Mouse (Mus musculus) G1E (cell line): Measurements from ENCODE around the gene Abca4. TPM values are rescaled to one million over a fixed set of nuclear protein-coding genes. Genes with fewer than 3 reads are reported as not detected.

Experiments
- ATAC-seq: 2 replicates; pipeline ENCODE4 v1.8.0; 2016; ENCODE audit warnings: mild to moderate bottlenecking; ENCODE audit not compliant: insufficient number of reproducible peaks, poor library complexity, low FRiP score, severe bottlenecking; ENCODE audit errors: extremely low read depth
- DNase-seq: peaks from one replicate; pipeline ENCODE4 v3.0.0; 2012; ENCODE audit warnings: low spot score
- H3K27me3 ChIP-seq: 2 replicates; pipeline ENCODE4 v1.6.1; 2012; ENCODE audit warnings: mild to moderate bottlenecking, low read length, inconsistent platforms; ENCODE audit not compliant: insufficient read depth
- H3K36me3 ChIP-seq: replicated peaks from 2 replicates; pipeline ENCODE3; 2012; ENCODE audit warnings: mild to moderate bottlenecking, inconsistent platforms
- H3K4me1 ChIP-seq: 2 replicates; pipeline ENCODE4 v1.6.1; 2012; ENCODE audit warnings: low read depth, low read length, inconsistent platforms, mixed read lengths; ENCODE audit not compliant: insufficient read depth
- H3K4me3 ChIP-seq: 2 replicates; pipeline ENCODE4 v1.5.1; 2012; ENCODE audit warnings: low read depth, mild to moderate bottlenecking, inconsistent platforms, low read length, moderate library complexity, mixed read lengths
- H3K9me3 ChIP-seq: replicated peaks from 2 replicates; pipeline ENCODE4 v1.6.1; 2012; ENCODE audit warnings: inconsistent platforms
- CTCF ChIP-seq: IDR thresholded peaks from 2 replicates; pipeline ENCODE4 v1.5.1; 2012; ENCODE audit warnings: low read depth, low read length, inconsistent platforms, mixed read lengths
- GATA1 ChIP-seq: IDR thresholded peaks from 2 replicates; pipeline ENCODE4 v1.6.1; 2012; ENCODE audit warnings: borderline replicate concordance, low read length, inconsistent platforms, mixed read lengths
- GATA2 ChIP-seq: IDR thresholded peaks from 2 replicates; pipeline ENCODE4 v1.6.1; 2012; ENCODE audit warnings: low read depth, low read length, inconsistent platforms, borderline replicate concordance
- POLR2AphosphoS5 ChIP-seq: IDR thresholded peaks from 2 replicates; pipeline ENCODE4 v1.6.1; 2012; ENCODE audit warnings: low read depth, low read length, inconsistent platforms; ENCODE audit not compliant: insufficient replicate concordance
- TAL1 ChIP-seq: conservative IDR thresholded peaks from 2 replicates; pipeline ENCODE4 v1.6.1; 2012; ENCODE audit warnings: low read depth, low read length, inconsistent platforms, mixed read lengths
- polyA plus RNA-seq: library from polyadenylated mRNA; stranded (reverse); fragments of >175 nt; gene quantifications from 2 replicates; pipeline ENCODE4 v1.2.3, GENCODE M21; 2012
- total RNA-seq, 2 experiments: library from RNA; stranded (forward) in 1 of 2; stranded (reverse) in 1 of 2; fragments of 200-1000 nt in 1 of 2; fragments of >200 nt in 1 of 2; fragmentation: Nextera tagmentation in 1 of 2; gene quantifications; 2 replicates each; pipeline ENCODE4 v1.2.3; 2014 to 2017

The Abca4 gene
- total and polyA plus RNA-seq, 3 experiments, result 1.7 to 4.5 (median 1.8) TPM

GRCm38 (mm10) chr3:122133255-122133654 is 89.0 kb downstream of the Abca4 start:
- TF ChIP-seq TAL1, result no peak
- no peak for TF ChIP-seq POLR2AphosphoS5
- no peak for TF ChIP-seq GATA1
- TF ChIP-seq CTCF, result no peak
- TF ChIP-seq GATA2, result no peak
- ATAC-seq, result no peak
- Histone ChIP-seq H3K9me3 (no peaks in the 10 kb centered on the region), H3K36me3 (no peaks in the 10 kb centered on the region), H3K27me3 (no peaks in the 10 kb centered on the region; the same call in 1 of the 2 replicates), H3K4me3 (no peak overlapping the region), H3K4me1 (no peaks in the 10 kb centered on the region)
- DNase-seq, result no peak

GRCm38 (mm10) chr3:122133840-122134239 is 89.6 kb downstream of the Abca4 start:
- no peaks in the 10 kb centered on the region; the same call in 1 of the 2 replicates for H3K27me3 ChIP-seq
- no peaks in the 10 kb centered on the region for H3K36me3 ChIP-seq
- H3K9me3 ChIP-seq, result no peaks in the 10 kb centered on the region
- no peak for ATAC-seq
- DNase-seq, result no peak
- TF ChIP-seq GATA1 (no peak), TAL1 (no peak), CTCF (no peak), GATA2 (no peak), POLR2AphosphoS5 (no peak)
- no peak overlapping the region for H3K4me3 ChIP-seq
- H3K4me1 ChIP-seq, result no peaks in the 10 kb centered on the region

GRCm38 (mm10) chr3:122140589-122141400 is 96.6 kb downstream of the Abca4 start:
- H3K36me3 ChIP-seq, result no peaks in the 10 kb centered on the region
- H3K9me3 ChIP-seq, result no peaks in the 10 kb centered on the region
- H3K27me3 ChIP-seq, result no peaks in the 10 kb centered on the region
- DNase-seq (no peak), ATAC-seq (no peak; the same call in 1 of the 2 replicates)
- TF ChIP-seq TAL1, result no peak
- no peak for TF ChIP-seq GATA1
- peak; percentile 22; the same call in 1 of the 2 replicates for TF ChIP-seq CTCF
- no peak for TF ChIP-seq POLR2AphosphoS5
- TF ChIP-seq GATA2, result no peak
- H3K4me1 ChIP-seq, result no peaks in the 10 kb centered on the region
- no peak overlapping the region for H3K4me3 ChIP-seq

- H3K9me3 ChIP-seq, result no peaks in the 10 kb centered on the region
- TF ChIP-seq GATA1 (no peak), POLR2AphosphoS5 (no peak), CTCF (no peak), GATA2 (no peak), TAL1 (no peak)
- no peak overlapping the region for H3K4me3 ChIP-seq
- H3K4me1 ChIP-seq, result no peaks in the 10 kb centered on the region
- no peaks in the 10 kb centered on the region for H3K27me3 ChIP-seq
- ATAC-seq (no peak), DNase-seq (no peak)
- H3K36me3 ChIP-seq, result no peaks in the 10 kb centered on the region
Observed at GRCm38 (mm10) chr3:122142256-122142922, 98.1 kb downstream of the Abca4 start.

- Histone ChIP-seq H3K27me3 (no peaks in the 10 kb centered on the region), H3K36me3 (no peaks in the 10 kb centered on the region), H3K4me3 (no peak overlapping the region), H3K4me1 (no peaks in the 10 kb centered on the region), H3K9me3 (no peaks in the 10 kb centered on the region)
- no peak for DNase-seq
- no peak for TF ChIP-seq TAL1
- no peak for ATAC-seq
Observed at GRCm38 (mm10) chr3:122143432-122143831, 99.2 kb downstream of the Abca4 start.

- DNase-seq (no peak), ATAC-seq (no peak)
- Histone ChIP-seq H3K36me3 (no peaks in the 10 kb centered on the region), H3K4me3 (no peak overlapping the region), H3K4me1 (no peaks in the 10 kb centered on the region), H3K9me3 (no peaks in the 10 kb centered on the region), H3K27me3 (no peaks in the 10 kb centered on the region)
- no peak for TF ChIP-seq GATA2
- TF ChIP-seq POLR2AphosphoS5, result no peak
- no peak for TF ChIP-seq TAL1
- TF ChIP-seq CTCF, result no peak
- no peak for TF ChIP-seq GATA1
Observed at GRCm38 (mm10) chr3:122145430-122145829, 101.2 kb downstream of the Abca4 start.
